Mouse (Mus musculus): Measurements from ENCODE around the gene Treml4.
"Not testable (repeated sequence)": the region's sequence is repeated elsewhere in the genome, so short reads cannot be mapped to it uniquely, and the experiment has no call there.

DNA sequence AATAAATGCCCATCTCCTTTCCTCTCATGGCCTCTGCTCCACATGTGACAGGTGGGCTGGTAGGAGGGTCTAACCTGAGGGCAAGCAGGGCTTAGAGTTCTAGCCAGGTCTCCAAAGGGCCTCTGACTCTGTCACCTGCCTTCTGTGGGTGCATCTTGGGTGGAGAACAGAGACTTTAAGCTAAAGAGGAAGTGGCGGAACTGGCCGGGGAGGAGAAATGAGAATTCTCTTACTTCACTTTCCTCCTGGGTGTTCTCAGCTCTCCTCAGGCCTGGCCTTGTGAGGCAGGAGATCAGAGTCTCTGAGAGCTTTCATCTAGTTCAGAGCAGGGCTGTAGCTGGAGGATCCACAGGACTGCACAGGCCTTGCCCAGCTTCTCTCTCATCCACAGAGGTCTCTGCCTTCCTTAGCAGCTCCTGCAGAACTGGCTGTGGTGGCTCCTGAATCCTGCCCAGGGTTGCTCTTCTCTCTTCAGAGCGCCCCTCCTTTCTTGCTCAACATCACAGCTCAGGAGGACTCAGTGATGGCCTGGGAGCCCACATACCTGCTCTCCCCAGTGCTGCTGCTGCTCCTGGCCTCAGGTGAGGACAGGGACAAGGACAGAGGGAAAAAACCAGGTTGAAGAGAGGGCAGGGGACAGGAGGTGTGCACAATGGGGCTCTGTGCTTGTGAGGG lies 51.9 kb downstream of the Treml4 start, which contains the start of gene B430306N03Rik:
- TF ChIP-seq CTCF (IDR thresholded peaks at IDR 0.05; ENCODE audit: low read depth, low read length); POLR2A (IDR thresholded peaks at IDR 0.05; ENCODE audit: insufficient read depth, low read length): not testable (repeated sequence)

Measured in ES-Bruce4 (cell line).